Mouse (Mus musculus): Measurements from ENCODE around the gene Hoxd11.

The Hoxd11 gene

DNA sequence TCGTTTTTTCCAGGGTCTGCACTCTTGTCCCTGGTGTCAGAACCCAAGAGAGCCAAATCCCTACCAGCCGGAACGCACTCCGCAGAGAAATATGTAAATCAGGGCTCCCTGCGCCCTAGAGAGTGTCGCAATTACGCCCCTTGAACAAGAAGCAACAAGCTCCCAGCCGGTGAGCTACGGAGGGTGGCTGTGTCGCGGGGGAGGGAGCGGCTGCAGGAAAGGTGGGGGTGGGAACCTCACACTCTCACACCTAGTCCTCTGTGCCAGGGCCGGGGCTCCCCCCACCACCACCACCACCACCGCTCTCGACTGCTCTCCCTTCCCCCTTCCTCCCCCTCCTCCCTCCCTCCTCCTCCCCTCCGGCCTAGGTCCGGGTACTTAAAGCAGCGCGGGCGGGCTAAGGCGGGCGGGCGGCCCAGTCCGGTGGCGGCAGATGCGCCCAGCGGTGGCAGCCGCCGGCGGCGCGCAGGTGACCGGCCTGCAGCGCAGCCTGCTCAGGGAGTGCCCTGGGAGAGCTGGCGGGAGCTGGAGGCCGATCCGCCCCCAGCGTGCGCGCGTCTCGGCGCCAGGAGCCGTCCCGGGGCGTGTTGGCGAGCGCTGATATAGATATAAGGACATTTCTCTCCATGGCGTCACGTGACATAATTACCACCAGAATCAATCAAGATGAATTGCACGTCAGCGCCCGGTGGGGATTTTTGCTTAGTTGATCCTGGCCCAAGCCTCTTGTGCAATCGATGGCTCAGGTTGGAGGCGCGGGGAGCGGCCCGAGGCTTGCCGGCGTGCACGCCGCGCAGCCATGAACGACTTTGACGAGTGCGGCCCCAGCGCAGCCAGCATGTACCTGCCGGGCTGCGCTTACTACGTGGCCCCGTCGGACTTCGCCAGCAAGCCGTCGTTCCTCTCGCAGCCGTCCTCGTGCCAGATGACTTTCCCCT lies 2.5 kb downstream of the Hoxd11 start:
- no peak for DNase-seq (ENCODE audit: low spot score in 2 of 2)

DNA sequence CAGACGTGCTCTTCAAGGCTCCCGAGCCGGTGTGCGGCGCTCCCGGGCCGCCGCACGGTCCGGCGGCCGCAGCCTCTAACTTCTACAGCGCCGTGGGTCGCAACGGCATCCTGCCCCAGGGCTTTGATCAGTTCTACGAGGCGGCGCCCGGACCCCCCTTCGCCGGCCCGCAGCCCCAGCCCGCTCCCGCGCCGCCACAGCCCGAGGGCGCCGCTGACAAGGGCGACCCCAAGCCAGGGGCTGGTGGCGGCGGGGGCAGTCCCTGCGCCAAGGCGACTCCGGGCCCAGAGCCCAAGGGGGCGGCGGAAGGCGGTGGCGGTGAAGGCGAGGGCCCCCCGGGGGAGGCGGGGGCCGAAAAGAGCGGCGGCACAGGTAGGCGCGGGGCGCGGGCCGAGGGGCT lies 3.4 kb downstream of the Hoxd11 start:
- DNase-seq (ENCODE audit: low spot score in 2 of 2) = no peak

- DNase-seq (ENCODE audit: low spot score in 2 of 2) = no peak
These were observed 4.2 kb downstream of the Hoxd11 start for GRCm38 (mm10) chr2:74683471-74683951.

- DNase-seq (ENCODE audit: low spot score in 2 of 2) = no peak
These were observed 4.7 kb downstream of the Hoxd11 start for GRCm38 (mm10) chr2:74684106-74684505.

- DNase-seq (ENCODE audit: low spot score in 2 of 2) = no peak
These were observed 5.8 kb downstream of the Hoxd11 start for GRCm38 (mm10) chr2:74685059-74685603.

GRCm38 (mm10) chr2:74686301-74686987 lies 7.1 kb downstream of the Hoxd11 start:
- DNase-seq (ENCODE audit: low spot score in 2 of 2) = peak in 1 of 2 experiments; percentile 73

DNA sequence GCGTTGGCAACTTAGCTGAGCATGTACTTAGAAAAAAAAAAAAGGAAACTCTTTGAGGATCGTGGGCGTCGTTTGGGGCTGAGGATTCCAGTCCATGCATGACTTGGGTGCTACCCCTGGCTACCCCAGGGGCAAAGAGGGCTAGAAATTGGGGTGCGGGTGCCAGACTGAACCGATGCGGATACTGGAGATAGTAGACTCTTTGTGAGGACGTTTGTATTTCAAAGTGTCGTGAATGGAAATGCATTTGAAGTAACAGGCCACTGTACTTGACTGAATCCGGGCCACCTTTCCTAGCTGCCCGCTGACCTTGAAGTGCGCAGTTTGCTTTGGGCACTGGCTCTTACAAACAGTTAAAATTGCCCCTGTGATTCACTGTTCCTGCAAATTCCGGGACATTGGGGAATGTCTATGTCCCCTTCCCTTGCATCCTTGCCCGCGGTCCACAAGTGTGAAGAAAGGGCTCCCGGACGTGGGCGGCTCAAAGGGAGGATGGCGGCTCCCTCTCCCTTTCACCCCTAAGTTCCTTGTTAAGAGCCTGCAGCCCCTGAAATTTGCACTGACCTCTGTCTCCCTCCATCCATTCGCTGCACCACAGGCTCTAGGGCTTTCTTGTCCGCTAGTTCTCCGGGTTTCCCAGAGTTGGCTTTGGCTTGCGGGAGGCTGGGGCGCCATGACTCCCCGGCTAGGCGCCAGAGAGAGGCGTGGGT lies 7.8 kb downstream of the Hoxd11 start:
- DNase-seq (ENCODE audit: low spot score in 2 of 2) = no peak

- DNase-seq (ENCODE audit: low spot score in 2 of 2) = no peak
These were observed 8.6 kb downstream of the Hoxd11 start for GRCm38 (mm10) chr2:74687698-74688555.

GRCm38 (mm10) chr2:74688795-74689573 lies 9.6 kb downstream of the Hoxd11 start:
- DNase-seq (ENCODE audit: low spot score in 2 of 2) = no peak

GRCm38 (mm10) chr2:74689574-74690337 lies 10.4 kb downstream of the Hoxd11 start:
- no peak for DNase-seq (ENCODE audit: low spot score in 2 of 2)

GRCm38 (mm10) chr2:74690338-74690716 lies 11.0 kb downstream of the Hoxd11 start:
- DNase-seq (ENCODE audit: low spot score in 2 of 2) = no peak

DNA sequence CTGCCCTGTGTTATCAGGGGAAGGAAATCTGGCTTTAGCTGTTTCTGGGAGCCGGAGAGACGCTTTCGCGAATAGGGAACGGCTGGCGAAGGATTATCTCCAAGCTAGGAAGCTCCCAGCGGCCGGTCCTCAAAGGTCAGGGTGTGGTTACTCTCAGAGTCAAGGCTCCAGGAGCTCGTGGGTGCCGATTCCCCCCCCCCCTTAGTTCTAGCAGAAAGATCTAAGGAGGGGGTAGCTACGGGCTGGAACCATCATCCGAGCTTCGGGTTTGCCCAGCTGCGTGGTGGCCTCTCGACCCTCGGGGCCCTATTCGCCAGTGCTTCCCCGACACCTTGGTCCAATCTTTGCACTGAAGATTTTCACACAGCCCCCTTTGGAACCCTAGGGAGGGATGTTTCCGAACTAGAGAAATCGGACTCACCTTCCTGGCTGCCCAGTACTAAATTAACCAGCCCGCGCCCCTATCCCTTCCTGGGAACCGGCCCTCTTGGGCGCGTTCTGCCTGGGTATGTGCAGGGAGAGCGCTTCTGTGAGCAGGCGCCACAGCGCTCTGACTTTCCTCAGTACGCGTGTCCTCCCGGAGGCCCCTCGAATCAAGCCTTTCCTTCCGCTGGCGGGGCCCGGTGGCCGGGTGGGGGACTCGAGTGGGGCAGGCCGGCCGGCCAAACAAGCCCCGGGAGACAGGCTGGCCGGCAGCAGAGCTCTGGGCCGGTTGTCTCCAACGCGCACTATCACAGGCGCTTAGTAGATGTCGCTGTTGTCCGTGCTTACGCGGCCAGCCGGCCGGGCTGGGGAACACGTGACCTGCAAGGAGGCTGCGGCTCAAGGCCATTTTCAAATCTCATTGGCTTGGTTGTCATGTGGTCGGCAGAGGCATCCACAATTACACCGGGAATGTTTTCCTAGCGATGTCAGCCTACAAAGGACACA lies 11.9 kb downstream of the Hoxd11 start, which contains the start of gene Hoxd10:
Hoxd10 (plus strand) TSS at position 903 of the 930 bp plus-strand sequence.
- peak; percentile 72 to 85 for DNase-seq (ENCODE audit: low spot score in 2 of 2)

- DNase-seq (ENCODE audit: low spot score in 2 of 2) = no peak
These were observed 12.8 kb downstream of the Hoxd11 start for GRCm38 (mm10) chr2:74691995-74692807.

DNA sequence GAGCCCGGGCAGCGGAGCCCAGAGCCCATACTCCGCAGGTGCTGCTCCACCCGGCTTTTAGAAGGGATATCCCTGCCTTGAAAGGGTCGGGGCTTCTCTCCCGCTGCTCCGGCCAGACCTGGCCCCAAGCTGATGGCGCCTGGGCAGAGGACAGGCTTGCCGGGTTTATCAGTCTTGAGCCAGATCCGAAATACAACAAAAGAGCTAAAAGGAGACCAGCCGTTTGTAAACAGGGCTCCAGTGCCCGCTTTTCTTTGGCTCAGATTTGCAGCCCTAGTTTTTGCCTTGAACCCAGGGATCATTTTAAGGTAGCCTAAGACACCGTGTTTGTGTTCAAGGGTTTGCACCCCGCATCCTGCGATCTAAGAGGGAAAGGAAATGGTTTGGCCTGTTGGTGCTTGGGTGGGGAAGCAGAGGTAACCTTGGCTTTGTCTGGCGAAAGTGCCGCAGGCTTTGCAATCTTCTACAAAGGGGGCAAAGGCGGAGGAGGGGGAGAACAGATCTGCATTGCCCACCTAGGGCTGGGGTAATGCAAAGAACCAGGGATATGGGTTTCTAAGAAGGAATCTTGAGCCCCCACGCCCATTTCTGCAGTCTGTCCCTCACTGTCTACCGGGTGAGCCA lies 13.6 kb downstream of the Hoxd11 start:
- DNase-seq (ENCODE audit: low spot score in 2 of 2) = no peak

DNA sequence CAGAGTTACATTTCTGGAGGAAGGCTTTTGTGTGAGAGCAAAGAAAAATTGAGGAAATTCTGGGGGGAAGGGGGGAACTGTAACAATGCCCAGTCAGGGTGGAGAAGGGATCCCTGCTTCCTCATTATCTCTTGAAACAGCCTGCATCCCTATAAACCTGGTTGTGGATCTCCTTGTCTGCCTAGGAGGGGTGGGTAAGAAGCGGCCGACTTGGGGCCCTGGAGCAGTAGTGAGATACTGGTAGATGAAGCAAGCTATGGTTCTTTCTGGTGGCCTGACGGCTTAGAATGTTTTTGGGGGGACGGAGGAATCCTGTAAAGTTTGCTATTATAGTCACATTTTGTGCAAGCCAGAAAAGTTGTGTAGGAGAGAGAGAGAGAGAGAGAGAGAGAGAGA lies 14.1 kb downstream of the Hoxd11 start:
- DNase-seq (ENCODE audit: low spot score in 2 of 2) = no peak

GRCm38 (mm10) chr2:74694066-74694465 lies 14.7 kb downstream of the Hoxd11 start:
- no peak for DNase-seq (ENCODE audit: low spot score in 2 of 2)

DNA sequence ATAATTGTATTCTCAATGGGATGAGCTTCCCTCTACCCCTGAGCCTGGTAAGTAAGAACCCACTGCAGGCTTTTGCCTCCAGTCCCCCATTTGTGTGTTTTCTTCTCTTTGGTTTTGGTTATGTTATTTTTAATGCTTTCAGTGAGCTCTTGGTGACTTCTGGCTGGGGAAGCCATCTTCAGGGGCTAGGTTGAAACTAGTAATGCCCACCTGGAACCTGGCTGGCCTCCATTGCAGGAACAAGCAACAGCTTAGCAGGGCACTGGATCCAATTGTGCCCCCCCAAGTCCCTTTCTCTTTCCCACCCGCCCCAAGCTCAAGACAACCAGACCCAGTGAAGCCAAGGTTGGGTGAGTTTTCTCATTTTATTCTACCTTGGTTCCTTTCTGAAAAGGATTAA lies 16.0 kb downstream of the Hoxd11 start:
- no peak for DNase-seq (ENCODE audit: low spot score in 2 of 2)
